ENCODE assay signal across 13 mouse cellular contexts in genomic region chr9:42881040-42881439, GRCm38 (mm10).
"Had no signal": no experiment of that assay in that cellular context is flagged by ENCODE, and none has a peak within 500 bp of the region (broad histone marks: within the 10 kb centered on the region; RNA-seq: fewer than 3 reads in every experiment).

No protein-coding gene starts in this region.

- H3K36me3 ChIP-seq: limb, embryonic 12.5 days; liver, embryonic 13.5 days; lung, embryonic 15.5 days; midbrain, embryonic 10.5 days; neural tube, embryonic 12.5 days had no signal

- H3K27ac ChIP-seq: left cerebral cortex, adult 2 months; limb, embryonic 12.5 days; liver, embryonic 13.5 days; lung, embryonic 15.5 days; midbrain, embryonic 10.5 days; neural tube, embryonic 12.5 days had no signal

- H3K9me3 ChIP-seq: limb, embryonic 12.5 days; liver, embryonic 13.5 days; lung, embryonic 15.5 days; midbrain, embryonic 10.5 days; neural tube, embryonic 12.5 days had no signal

- H3K4me3 ChIP-seq: left cerebral cortex, adult 2 months; limb, embryonic 12.5 days; liver, embryonic 13.5 days; lung, embryonic 15.5 days; midbrain, embryonic 10.5 days; neural tube, embryonic 12.5 days had no signal

- DNase-seq: kidney, postnatal 25 days; liver; liver, embryonic 13.5 days; liver, postnatal 0 days; lung, postnatal 14 days; midbrain, embryonic 14.5 days; right cerebral cortex, postnatal 14 days; thymus, postnatal 36 days had no signal

- ATAC-seq: liver, postnatal 0 days had no signal

- H3K4me2 ChIP-seq: limb, embryonic 12.5 days; liver, embryonic 13.5 days; lung, embryonic 15.5 days; neural tube, embryonic 12.5 days had no signal

- H3K4me1 ChIP-seq: liver, embryonic 13.5 days had no signal

- H3K9ac ChIP-seq: limb, embryonic 12.5 days; liver, embryonic 13.5 days; liver, postnatal 0 days; lung, embryonic 15.5 days; neural tube, embryonic 12.5 days had no signal
